Mouse (Mus musculus) midbrain, embryonic 16.5 days (tissue): Measurements from ENCODE around the gene Prickle1. TPM values are rescaled to one million over a fixed set of nuclear protein-coding genes. Genes with fewer than 3 reads are reported as not detected.

Experiments used
- ATAC-seq: fragments of 200-750 bp; cut with Nextera tagmentation; 2 replicates; pipeline ENCODE4 v1.8.0; 2017; ENCODE audit warnings: moderate TSS enrichment
- H3K27ac ChIP-seq: fragments of 300-500 bp; sonication (generic); 2 replicates; pipeline ENCODE4 v1.5.1; 2014; ENCODE audit warnings: mild to moderate bottlenecking, low read length, mixed read lengths
- H3K27me3 ChIP-seq: fragments of 300-500 bp; sonication (generic); 2 replicates; pipeline ENCODE4 v1.6.1; 2014; ENCODE audit warnings: low read depth, low read length, mixed read lengths; ENCODE audit not compliant: control insufficient read depth, insufficient read depth
- H3K36me3 ChIP-seq: fragments of 300-500 bp; sonication (generic); 2 replicates; pipeline ENCODE4 v1.6.1; 2014; ENCODE audit warnings: mild to moderate bottlenecking, low read length, moderate library complexity, mixed read lengths; ENCODE audit not compliant: control insufficient read depth, insufficient read depth
- H3K4me1 ChIP-seq: fragments of 300-500 bp; sonication (generic); 2 replicates; pipeline ENCODE4 v1.6.1; 2014; ENCODE audit warnings: mild to moderate bottlenecking, low read length, mixed read lengths; ENCODE audit not compliant: control insufficient read depth, insufficient read depth
- H3K4me2 ChIP-seq: fragments of 300-500 bp; sonication (generic); 2 replicates; pipeline ENCODE4 v1.6.1; 2014; ENCODE audit warnings: mild to moderate bottlenecking, low read length, mixed read lengths
- H3K4me3 ChIP-seq: fragments of 300-500 bp; sonication (generic); 2 replicates; pipeline ENCODE4 v1.5.1; 2014; ENCODE audit warnings: low read depth, mild to moderate bottlenecking, low read length, moderate library complexity, mixed read lengths
- H3K9ac ChIP-seq: fragments of 300-500 bp; sonication (generic); 2 replicates; pipeline ENCODE4 v1.6.1; 2014; ENCODE audit warnings: low read depth, low read length, mixed read lengths
- H3K9me3 ChIP-seq: fragments of 300-500 bp; sonication (generic); replicated peaks from 2 replicates; pipeline ENCODE4 v1.6.1; 2014; ENCODE audit warnings: mild to moderate bottlenecking, low read length, mixed read lengths; ENCODE audit not compliant: control insufficient read depth, poor library complexity, severe bottlenecking
- WGBS: fragments of 180-500 bp; shearing (Covaris S2); extraction: QIAGEN DNeasy Blood & Tissue Kit; methylation state at CpG from one replicate; pipeline ENCODE4 v1.1.7; 2014; 5-methylcytosine and 5-hydroxymethylcytosine counted together
- polyA plus RNA-seq: library from polyadenylated mRNA; unstranded; fragments of >200 nt; fragmentation: Nextera tagmentation; extraction: Ambion mirVana; gene quantifications from 2 replicates; pipeline ENCODE4 v1.2.1, GENCODE M21; 2015

The Prickle1 gene
- polyA plus RNA-seq, 1 experiment from 2014 or later: 14.0 TPM

- H3K9me3 ChIP-seq: no peaks in the 10 kb centered on the region
- no peaks in the 10 kb centered on the region for H3K4me1 ChIP-seq
- H3K4me2 ChIP-seq: no peak overlapping the region
- no peaks in the 10 kb centered on the region for H3K27me3 ChIP-seq
- H3K9ac ChIP-seq: no peak overlapping the region
- no peak overlapping the region for H3K4me3 ChIP-seq
- ATAC-seq: no peak
- H3K27ac ChIP-seq: no peak overlapping the region
- no peaks in the 10 kb centered on the region for H3K36me3 ChIP-seq
- WGBS: 69% methylated on average over 11 of the region's 11 CpGs
Observed at GRCm38 (mm10) chr15:93583051-93583450, 12.6 kb downstream of the Prickle1 start.

GRCm38 (mm10) chr15:93581736-93582135, 14.0 kb downstream of the Prickle1 start:
- Histone ChIP-seq H3K9me3 (no peaks in the 10 kb centered on the region), H3K27ac (no peak overlapping the region)
- no peak for ATAC-seq

GRCm38 (mm10) chr15:93579899-93580298, 15.8 kb downstream of the Prickle1 start:
- 45% methylated on average over 9 of the region's 9 CpGs for WGBS
- no peaks in the 10 kb centered on the region for H3K36me3 ChIP-seq
- ATAC-seq: no peak
- no peak overlapping the region for H3K4me2 ChIP-seq
- no peak overlapping the region for H3K4me3 ChIP-seq
- H3K27me3 ChIP-seq: no peaks in the 10 kb centered on the region
- H3K4me1 ChIP-seq: no peaks in the 10 kb centered on the region
- no peak overlapping the region for H3K9ac ChIP-seq
- no peaks in the 10 kb centered on the region for H3K9me3 ChIP-seq
- H3K27ac ChIP-seq: no peak overlapping the region

More at GRCm38 (mm10) chr15:93581736-93582135, 14.0 kb downstream of the Prickle1 start:
- H3K9ac ChIP-seq: no peak overlapping the region
- WGBS: 87% methylated on average over 8 of the region's 8 CpGs
- H3K27me3 ChIP-seq: no peaks in the 10 kb centered on the region
- no peak overlapping the region for H3K4me3 ChIP-seq
- no peaks in the 10 kb centered on the region for H3K4me1 ChIP-seq
- no peak overlapping the region for H3K4me2 ChIP-seq
- no peaks in the 10 kb centered on the region for H3K36me3 ChIP-seq

GRCm38 (mm10) chr15:93579100-93579499, 16.6 kb downstream of the Prickle1 start:
- no peaks in the 10 kb centered on the region for H3K9me3 ChIP-seq
- ATAC-seq: no peak
- no peaks in the 10 kb centered on the region for H3K27me3 ChIP-seq
- no peak overlapping the region for H3K4me2 ChIP-seq
- 73% methylated on average over 9 of the region's 9 CpGs for WGBS
- no peaks in the 10 kb centered on the region for H3K4me1 ChIP-seq
- H3K4me3 ChIP-seq: no peak overlapping the region
- H3K27ac ChIP-seq: no peak overlapping the region
- no peaks in the 10 kb centered on the region for H3K36me3 ChIP-seq
- no peak overlapping the region for H3K9ac ChIP-seq

- no peaks in the 10 kb centered on the region for H3K36me3 ChIP-seq
- no peak overlapping the region for H3K4me2 ChIP-seq
- H3K27ac ChIP-seq: no peak overlapping the region
- H3K27me3 ChIP-seq: no peaks in the 10 kb centered on the region
- no peak overlapping the region for H3K4me3 ChIP-seq
- no peaks in the 10 kb centered on the region for H3K4me1 ChIP-seq
- H3K9ac ChIP-seq: no peak overlapping the region
- WGBS: 78% methylated on average over 9 of the region's 9 CpGs
- no peaks in the 10 kb centered on the region for H3K9me3 ChIP-seq
- no peak for ATAC-seq
Observed at GRCm38 (mm10) chr15:93576361-93576760, 19.3 kb downstream of the Prickle1 start.

GRCm38 (mm10) chr15:93575884-93576283, 19.8 kb downstream of the Prickle1 start:
- ATAC-seq: no peak
- Histone ChIP-seq H3K9ac (no peak overlapping the region), H3K27me3 (no peaks in the 10 kb centered on the region), H3K9me3 (no peaks in the 10 kb centered on the region), H3K27ac (no peak overlapping the region), H3K4me2 (no peak overlapping the region), H3K4me3 (no peak overlapping the region), H3K4me1 (no peaks in the 10 kb centered on the region), H3K36me3 (no peaks in the 10 kb centered on the region)
- WGBS: 12% methylated on average over 5 of the region's 5 CpGs

GRCm38 (mm10) chr15:93572889-93573288, 22.8 kb downstream of the Prickle1 start:
- Histone ChIP-seq H3K27ac (no peak overlapping the region), H3K9ac (no peak overlapping the region), H3K9me3 (no peaks in the 10 kb centered on the region), H3K27me3 (no peaks in the 10 kb centered on the region), H3K36me3 (no peaks in the 10 kb centered on the region), H3K4me3 (no peak overlapping the region), H3K4me1 (0 out of 2 replicates have a peak, but pooled peaks cover 2% of the 10 kb centered on the region), H3K4me2 (no peak overlapping the region)
- WGBS: 92% methylated on average over 10 of the region's 10 CpGs
- ATAC-seq: no peak

- no peak for ATAC-seq
- Histone ChIP-seq H3K4me1 (peaks cover 5% of the 10 kb centered on the region; the same call in 1 of the 2 replicates), H3K27ac (no peak overlapping the region), H3K36me3 (no peaks in the 10 kb centered on the region), H3K9me3 (no peaks in the 10 kb centered on the region), H3K9ac (no peak overlapping the region), H3K27me3 (no peaks in the 10 kb centered on the region), H3K4me3 (no peak overlapping the region), H3K4me2 (no peak overlapping the region)
- WGBS: 60% methylated on average over 11 of the region's 11 CpGs
Observed at GRCm38 (mm10) chr15:93570881-93571495, 24.7 kb downstream of the Prickle1 start.

GRCm38 (mm10) chr15:93568911-93569310, 26.8 kb downstream of the Prickle1 start:
- H3K9ac ChIP-seq: no peak overlapping the region
- H3K4me2 ChIP-seq: no peak overlapping the region
- no peak for ATAC-seq
- 89% methylated on average over 3 of the region's 3 CpGs for WGBS
- no peaks in the 10 kb centered on the region for H3K36me3 ChIP-seq
- H3K4me3 ChIP-seq: no peak overlapping the region
- H3K9me3 ChIP-seq: no peaks in the 10 kb centered on the region
- H3K27me3 ChIP-seq: no peaks in the 10 kb centered on the region
- H3K27ac ChIP-seq: no peak overlapping the region
- H3K4me1 ChIP-seq: peaks cover 5% of the 10 kb centered on the region; the same call in 1 of the 2 replicates
